Mouse (Mus musculus): ENCODE results near the gene Ect2l.
"Not testable (repeated sequence)": the region's sequence is repeated elsewhere in the genome, so short reads cannot be mapped to it uniquely, and the experiment has no call there.

Ect2l gene

DNA sequence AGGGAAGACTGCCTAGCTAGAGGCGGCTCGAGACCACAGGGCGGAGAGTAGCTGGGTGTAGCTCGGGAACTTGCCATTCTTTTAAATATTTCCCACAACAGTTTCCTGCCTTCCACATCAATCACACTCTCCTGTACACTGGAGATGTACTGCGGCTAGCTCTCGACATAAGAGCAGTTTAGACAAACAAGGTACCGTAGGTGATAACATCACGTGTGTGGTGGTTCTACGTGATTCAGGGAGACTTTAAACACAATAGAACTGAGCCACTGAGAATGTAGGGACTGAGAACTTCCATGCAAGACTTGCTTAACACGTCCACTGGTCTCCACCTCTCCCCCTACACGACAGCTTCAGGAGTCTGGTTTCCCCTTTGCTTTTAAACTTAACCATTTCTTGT is 17.5 kb downstream of the Ect2l start:
- in situ Hi-C loops (cut with MboI, MseI), result loop anchor here in 1 of 2 experiments (5.0 kb wide), 1 partner anchor 131 kb away; no protein-coding TSS in a partner anchor

DNA sequence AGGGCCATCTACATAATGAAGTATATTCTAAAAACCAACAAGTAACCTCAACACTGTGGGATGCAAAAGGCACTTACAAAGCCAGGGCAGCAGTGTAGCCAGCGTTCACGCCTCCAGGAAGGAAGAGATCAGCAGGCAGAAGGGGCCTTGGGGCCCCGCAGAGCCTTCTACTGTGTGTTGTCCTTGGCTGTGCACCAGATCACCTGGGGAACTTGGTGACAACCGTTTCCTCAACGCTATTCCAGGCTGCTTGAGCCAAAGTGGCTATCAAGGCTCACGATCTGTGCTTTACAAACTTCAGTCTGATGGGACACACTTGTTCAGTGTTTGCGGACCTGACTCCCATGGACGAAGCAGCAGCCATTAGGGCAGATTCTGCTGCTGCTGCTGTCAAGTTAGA is 19.0 kb downstream of the Ect2l start:
- in situ Hi-C loops (cut with MboI, MseI), result loop anchor here in 1 of 2 experiments (5.0 kb wide), 1 partner anchor 129 kb away; no protein-coding TSS in a partner anchor

DNA sequence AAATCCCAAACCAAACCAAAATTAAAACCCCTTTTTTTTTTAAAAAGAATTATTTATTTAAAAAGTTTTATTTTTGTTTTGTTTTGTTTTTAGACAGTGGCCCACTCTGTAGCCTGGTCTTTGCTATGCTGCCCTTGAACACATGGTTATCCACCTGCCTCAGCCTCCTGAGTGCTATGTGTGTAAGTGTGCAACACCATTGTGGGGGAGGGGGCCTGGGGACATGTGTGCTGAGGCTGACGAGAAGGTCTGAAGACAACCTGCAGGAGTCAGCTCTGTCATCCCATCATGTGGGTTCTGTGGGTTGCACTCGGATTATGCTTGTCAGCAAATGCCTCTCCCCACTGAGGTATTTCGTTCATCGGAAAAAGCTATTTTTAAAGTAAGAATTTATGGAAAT is 21.2 kb downstream of the Ect2l start:
- in situ Hi-C loops (cut with MboI, MseI), result no loop called here

- in situ Hi-C loops (cut with MboI, MseI), result no loop called here
Measured at GRCm38 (mm10) chr10:18188564-18188963, 22.1 kb downstream of the Ect2l start.

- in situ Hi-C loops (cut with MboI, MseI), result no loop called here
Measured at GRCm38 (mm10) chr10:18182246-18182645, 28.4 kb downstream of the Ect2l start.

- in situ Hi-C loops (cut with MboI, MseI), result no loop called here
Measured at GRCm38 (mm10) chr10:18177304-18177703, 33.4 kb downstream of the Ect2l start.

DNA sequence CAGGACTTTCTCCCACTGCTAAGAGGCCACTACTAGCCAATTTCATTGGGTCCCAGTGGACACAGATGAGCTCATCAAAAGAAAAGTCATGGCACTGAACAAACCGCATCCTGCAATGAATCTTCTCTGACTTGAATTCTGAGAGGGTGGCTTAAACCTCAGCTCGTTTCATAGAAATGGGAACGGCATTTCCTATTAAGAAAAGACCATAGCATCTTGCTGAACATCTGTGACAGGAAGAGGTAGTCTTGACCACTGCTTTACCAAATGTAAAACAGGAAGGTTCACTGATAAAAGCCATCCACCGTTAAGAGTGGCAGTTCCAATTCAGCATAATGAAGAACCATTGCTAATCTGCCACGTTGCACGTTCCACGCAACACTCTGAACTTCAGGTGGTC is 34.0 kb downstream of the Ect2l start:
- in situ Hi-C loops (cut with MboI, MseI), result no loop called here

GRCm38 (mm10) chr10:18175087-18175486 is 35.6 kb downstream of the Ect2l start:
- in situ Hi-C loops (cut with MboI, MseI), result no loop called here

DNA sequence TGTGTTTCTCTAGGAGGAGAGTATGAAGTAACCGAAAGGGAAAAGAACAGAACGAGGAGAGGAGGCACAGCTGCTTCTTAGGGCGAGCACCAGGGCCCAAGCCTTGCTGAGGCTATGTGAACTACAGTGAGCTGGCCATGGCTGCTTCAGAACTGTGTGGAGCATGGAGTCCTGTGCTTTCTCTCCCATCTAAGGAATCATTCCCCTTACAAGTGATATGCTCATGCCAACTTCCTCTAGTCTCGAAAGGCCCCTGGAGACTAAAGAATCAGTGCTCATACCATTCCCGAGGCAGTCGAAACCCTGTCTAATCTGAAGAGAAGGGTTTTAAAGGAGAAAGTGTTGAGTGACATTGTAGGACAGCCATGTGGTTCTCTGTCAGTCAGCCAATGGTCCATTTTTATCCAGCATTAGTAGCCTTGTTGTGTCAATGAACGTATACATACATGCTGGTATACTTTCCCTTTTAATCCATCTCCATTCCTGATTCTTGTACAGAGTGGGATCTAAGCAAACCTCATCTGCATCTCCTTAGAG is 48.2 kb downstream of the Ect2l start:
- in situ Hi-C loops (cut with MboI, MseI), result no loop called here

GRCm38 (mm10) chr10:18147224-18147623 is 63.5 kb downstream of the Ect2l start:
- in situ Hi-C loops (cut with MboI, MseI), result no loop called here

DNA sequence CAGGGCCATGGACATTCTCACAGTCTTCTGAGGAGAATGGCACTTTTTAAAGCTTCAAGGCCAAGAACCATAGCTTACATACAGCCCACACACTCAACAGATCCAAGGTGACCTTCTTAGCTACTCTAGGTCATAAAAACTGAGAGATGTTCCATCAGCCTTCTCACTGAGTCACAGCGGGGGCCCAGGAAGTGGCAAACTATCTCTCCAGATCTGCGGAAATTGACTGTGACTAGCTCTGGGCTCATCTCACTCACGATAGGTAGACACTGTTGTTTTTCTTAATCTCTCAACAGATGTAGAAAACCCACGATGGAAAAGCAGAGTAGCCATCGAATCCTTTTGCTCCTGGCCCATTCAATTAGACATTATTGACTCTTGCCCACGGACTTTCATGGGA is 68.5 kb downstream of the Ect2l start:
- in situ Hi-C loops (cut with MboI, MseI), result loop anchor here in 1 of 2 experiments (5.0 kb wide), 1 partner anchor 90 kb away; no protein-coding TSS in a partner anchor

DNA sequence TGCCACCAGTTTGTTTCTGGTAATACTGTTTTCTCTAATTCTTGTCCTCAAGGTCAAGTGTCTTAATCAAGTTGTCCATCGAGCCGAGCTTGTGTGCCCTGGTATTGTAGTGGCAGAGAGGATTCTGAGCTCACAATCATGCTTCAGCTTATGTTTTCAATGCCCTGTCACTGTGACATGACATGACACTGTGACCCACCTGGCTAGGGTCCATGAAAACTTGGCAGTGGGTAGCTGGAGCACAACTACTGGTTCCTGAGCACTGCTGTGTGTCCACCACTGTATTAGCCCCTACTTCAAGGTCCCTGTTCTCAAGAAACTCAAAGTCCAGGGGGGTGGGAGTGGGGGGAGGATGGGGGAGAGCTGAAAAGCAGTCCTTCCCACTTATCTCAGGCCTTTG is 69.3 kb downstream of the Ect2l start:
- in situ Hi-C loops (cut with MboI, MseI), result loop anchor here in 1 of 2 experiments (5.0 kb wide), 1 partner anchor 89 kb away; no protein-coding TSS in a partner anchor

DNA sequence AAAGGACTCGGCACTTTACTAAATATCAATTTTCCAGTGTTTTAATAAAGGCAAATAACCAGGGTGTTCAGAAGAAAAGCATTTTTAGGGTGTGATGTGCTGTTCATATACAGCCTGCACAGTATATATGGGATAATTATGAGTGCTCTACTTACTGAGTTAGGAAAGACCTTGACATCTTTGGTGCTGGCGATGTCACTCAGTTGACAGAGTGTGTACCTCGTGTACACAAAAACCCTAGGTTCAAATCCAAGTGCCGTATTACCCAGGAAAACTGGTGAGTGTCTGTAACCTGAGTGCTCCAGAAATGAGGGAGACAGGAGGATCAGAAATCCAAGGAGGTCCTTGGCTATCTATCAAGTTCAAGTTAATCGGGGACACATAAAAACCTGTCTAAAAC is 71.1 kb downstream of the Ect2l start:
- in situ Hi-C loops (cut with MboI, MseI), result loop anchor here in 1 of 2 experiments (5.0 kb wide), 1 partner anchor 87 kb away; no protein-coding TSS in a partner anchor

DNA sequence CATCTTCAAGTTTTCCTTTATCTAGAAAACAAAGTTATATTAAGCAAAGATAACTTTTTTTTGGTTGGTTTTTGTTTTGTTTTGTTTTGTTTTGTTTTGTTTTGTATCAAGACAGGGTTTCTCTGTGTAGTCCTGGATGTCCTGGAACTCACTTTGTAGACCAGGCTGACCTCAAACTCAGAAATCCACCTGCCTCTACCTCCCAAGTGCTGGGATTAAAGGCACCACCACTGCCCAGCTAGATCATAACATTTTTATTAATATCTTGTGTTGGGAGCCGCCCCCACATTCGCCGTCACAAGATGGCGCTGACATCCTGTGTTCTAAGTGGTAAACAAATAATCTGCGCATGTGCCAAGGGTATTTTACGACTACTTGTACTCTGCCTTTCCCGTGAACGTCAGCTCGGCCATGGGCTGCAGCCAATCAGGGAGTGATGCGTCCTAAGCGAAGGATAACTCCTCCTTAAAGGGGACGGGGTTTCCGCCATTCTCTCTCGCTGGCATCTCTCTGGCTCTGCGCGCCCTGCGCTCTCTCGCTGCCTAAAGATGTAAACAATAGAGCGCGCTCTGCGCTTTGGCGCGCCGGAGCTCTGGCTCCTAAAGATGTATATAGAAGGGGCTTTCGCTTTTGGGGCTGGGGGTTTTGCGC is 71.7 kb downstream of the Ect2l start:
- in situ Hi-C loops (cut with MboI, MseI), result not testable (repeated sequence)

GRCm38 (mm10) chr10:18131666-18132650 is 78.7 kb downstream of the Ect2l start:
- in situ Hi-C loops (cut with MboI, MseI), result no loop called here

DNA sequence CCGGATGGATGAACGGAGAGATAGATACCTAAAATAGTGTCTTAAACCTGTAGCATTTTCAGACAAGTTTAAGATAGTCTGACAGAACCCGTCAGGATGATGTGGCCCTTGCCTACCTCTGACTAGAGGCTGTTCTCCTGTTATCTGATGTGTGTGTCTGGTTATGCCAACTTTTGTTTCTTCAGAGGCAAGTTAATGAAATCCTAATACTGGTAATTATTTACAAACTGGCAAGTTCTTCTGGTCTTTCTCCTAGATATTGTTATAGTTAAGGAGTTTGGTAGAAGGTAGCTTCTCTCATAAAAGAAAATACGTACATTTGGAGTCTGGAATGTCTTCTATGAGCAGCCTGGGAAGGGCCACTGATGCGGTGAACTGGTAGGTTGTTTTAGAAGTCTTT is 80.4 kb downstream of the Ect2l start:
- in situ Hi-C loops (cut with MboI, MseI), result no loop called here

GRCm38 (mm10) chr10:18118336-18118735 is 92.4 kb downstream of the Ect2l start:
- in situ Hi-C loops (cut with MboI, MseI), result no loop called here

GRCm38 (mm10) chr10:18113473-18114093 is 97.1 kb downstream of the Ect2l start:
- in situ Hi-C loops (cut with MboI, MseI), result no loop called here

DNA sequence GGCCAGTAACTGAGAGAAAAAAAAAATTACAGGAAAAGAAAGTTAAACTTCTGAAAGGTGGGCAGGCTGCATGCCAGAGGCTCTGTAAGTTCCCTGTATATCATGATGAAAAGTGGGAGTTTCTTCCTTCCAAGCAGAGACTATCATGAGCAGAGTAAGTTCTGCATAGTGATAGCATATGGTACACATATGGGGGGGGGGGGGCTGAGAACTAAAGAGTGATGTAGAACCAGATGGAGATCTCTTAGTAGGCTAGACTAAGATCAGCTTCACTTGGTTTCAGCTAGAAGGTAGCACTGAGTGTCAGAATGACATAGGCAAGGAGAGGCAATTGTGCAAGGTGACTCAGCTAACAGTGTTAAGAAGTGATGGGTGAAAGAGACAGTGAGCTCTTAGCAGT is 99.8 kb downstream of the Ect2l start:
- in situ Hi-C loops (cut with MboI, MseI), result no loop called here

GRCm38 (mm10) chr10:18107471-18107870 is 103.2 kb downstream of the Ect2l start:
- in situ Hi-C loops (cut with MboI, MseI), result loop anchor here in 1 of 2 experiments (10.0 kb wide), 1 partner anchor 1433 kb away; no protein-coding TSS in a partner anchor

DNA sequence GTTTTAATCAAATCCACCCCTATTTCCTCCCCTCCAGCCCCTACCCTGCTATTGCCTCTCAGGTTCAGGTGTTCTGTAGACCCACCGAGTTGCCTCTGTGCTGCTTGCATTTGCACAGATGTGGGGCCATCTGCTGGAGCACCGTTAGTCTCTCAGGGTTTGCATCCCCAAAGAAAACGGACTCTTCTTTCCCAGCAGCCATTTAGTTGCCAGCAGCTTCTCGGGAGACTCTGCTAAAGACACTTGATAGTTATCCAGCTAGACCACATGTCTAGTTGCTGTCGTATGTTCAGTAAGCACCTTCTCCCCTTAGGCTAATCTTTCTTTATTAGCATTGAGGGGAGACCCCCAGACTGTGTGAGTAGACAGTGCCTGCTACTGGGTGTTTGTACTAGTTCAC is 108.5 kb downstream of the Ect2l start:
- in situ Hi-C loops (cut with MboI, MseI), result loop anchor here in 1 of 2 experiments (10.0 kb wide), 1 partner anchor 1427 kb away; no protein-coding TSS in a partner anchor
